Mouse (Mus musculus) kidney, embryonic 16.5 days (tissue): ENCODE measurements around the gene Syne4. TPM values are rescaled to one million over a fixed set of nuclear protein-coding genes. Genes with fewer than 3 reads are reported as not detected.

Source experiments
- ATAC-seq: fragments of 200-750 bp; cut with Nextera tagmentation; 2 replicates; pipeline ENCODE4 v1.8.0; 2017; ENCODE audit warnings: moderate TSS enrichment; ENCODE audit not compliant: low FRiP score, low TSS enrichment
- H3K27ac ChIP-seq: fragments of 300-500 bp; sonication (generic); 2 replicates; pipeline ENCODE4 v1.5.1; 2014; ENCODE audit warnings: low read length
- H3K27me3 ChIP-seq: fragments of 300-500 bp; sonication (generic); 2 replicates; pipeline ENCODE4 v1.6.1; 2014; ENCODE audit warnings: low read length, control low read depth, mixed read lengths; ENCODE audit not compliant: insufficient read depth
- H3K36me3 ChIP-seq: fragments of 300-500 bp; sonication (generic); 2 replicates; pipeline ENCODE4 v1.6.1; 2014; ENCODE audit warnings: low read length, control low read depth, mixed read lengths; ENCODE audit not compliant: insufficient read depth
- H3K4me1 ChIP-seq: fragments of 300-500 bp; sonication (generic); 2 replicates; pipeline ENCODE4 v1.6.1; 2014; ENCODE audit warnings: low read length, control low read depth, mixed read lengths; ENCODE audit not compliant: insufficient read depth
- H3K4me2 ChIP-seq: fragments of 300-500 bp; sonication (generic); replicated peaks from 2 replicates; pipeline ENCODE4 v1.6.1; 2014; ENCODE audit warnings: low read depth, low read length
- H3K4me3 ChIP-seq: fragments of 300-500 bp; sonication (generic); 2 replicates; pipeline ENCODE4 v1.5.1; 2014; ENCODE audit warnings: mild to moderate bottlenecking, low read length
- H3K9ac ChIP-seq: fragments of 300-500 bp; sonication (generic); replicated peaks from 2 replicates; pipeline ENCODE4 v1.6.1; 2014; ENCODE audit warnings: low read length
- H3K9me3 ChIP-seq: fragments of 300-500 bp; sonication (generic); 2 replicates; pipeline ENCODE4 v1.6.1; 2016; ENCODE audit warnings: low read length, control low read depth
- WGBS: fragments of 180-500 bp; shearing (Covaris S2); extraction: QIAGEN DNeasy Blood & Tissue Kit; methylation state at CpG from one replicate; pipeline ENCODE4 v1.1.7; 2014; 5-methylcytosine and 5-hydroxymethylcytosine counted together
- polyA plus RNA-seq: library from polyadenylated mRNA; unstranded; fragments of >200 nt; fragmentation: Nextera tagmentation; extraction: Ambion mirVana; gene quantifications from 2 replicates; pipeline ENCODE4 v1.2.1, GENCODE M21; 2015

The Syne4 gene
- polyA plus RNA-seq, 1 experiment from 2014 or later, result 136 TPM

DNA sequence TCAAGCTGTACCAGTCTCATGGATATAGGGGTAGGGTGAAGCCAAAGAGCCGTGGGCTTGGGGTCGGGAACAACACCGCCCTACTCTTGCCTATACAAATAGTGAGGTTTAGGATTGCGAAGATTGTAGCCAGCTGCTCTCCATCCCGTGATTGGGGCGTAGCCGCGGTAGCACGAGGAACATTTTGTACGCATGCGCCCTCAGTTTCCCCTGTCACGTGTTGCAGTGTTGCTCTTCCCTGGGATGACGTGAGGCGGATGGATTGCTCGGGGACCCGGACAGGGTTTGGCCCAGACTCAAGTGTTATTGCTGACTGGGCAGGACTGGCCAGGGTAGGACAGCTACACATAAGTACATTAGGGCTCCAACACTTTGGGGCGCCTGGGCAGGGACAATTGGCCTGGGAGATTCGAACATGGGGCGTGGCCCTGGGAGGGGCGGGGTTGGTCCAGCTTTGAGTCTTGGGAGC lies 33.9 kb upstream of the Syne4 start:
- 0% methylated on average over 20 of the region's 20 CpGs for WGBS
- Histone ChIP-seq H3K27me3 (no peaks in the 10 kb centered on the region), H3K9me3 (no peaks in the 10 kb centered on the region), H3K27ac (peak overlapping the region; percentile 99), H3K36me3 (no peaks in the 10 kb centered on the region), H3K4me1 (peaks cover 12% of the 10 kb centered on the region), H3K4me3 (peak overlapping the region; percentile 74), H3K4me2 (peak overlapping the region; percentile 93), H3K9ac (peak overlapping the region; percentile 71)
- peak; percentile 88 for ATAC-seq

DNA sequence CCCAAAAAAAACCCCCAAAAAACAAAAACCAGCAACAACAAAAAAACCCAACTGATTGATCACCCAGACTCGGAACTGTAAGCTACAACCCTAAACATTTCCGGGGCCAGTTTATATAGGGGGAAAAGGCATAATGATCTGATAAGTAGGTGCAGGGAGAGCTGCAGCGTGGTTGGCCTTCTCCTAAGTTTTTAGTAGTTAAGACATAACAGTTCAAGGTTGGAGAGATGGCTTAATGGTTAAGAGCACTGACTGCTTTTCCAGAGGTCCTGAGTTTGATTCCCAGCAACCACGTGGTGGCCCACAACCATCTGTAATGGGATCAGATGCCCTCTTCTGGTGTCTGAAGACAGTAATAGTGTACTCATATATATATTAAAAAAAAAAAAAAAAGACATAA lies 33.1 kb upstream of the Syne4 start:
- Histone ChIP-seq H3K9ac (no peak overlapping the region), H3K9me3 (no peaks in the 10 kb centered on the region), H3K4me1 (peaks cover 12% of the 10 kb centered on the region), H3K36me3 (no peaks in the 10 kb centered on the region), H3K27me3 (no peaks in the 10 kb centered on the region), H3K4me3 (peak overlapping the region; percentile 74; the same call in 1 of the 2 replicates), H3K27ac (0 out of 2 replicates have a peak overlapping the region, but pooled peaks have one; percentile 99), H3K4me2 (peak overlapping the region; percentile 93; the same call in 1 of the 2 replicates)
- WGBS, result 72% methylated on average over 4 of the region's 4 CpGs
- no peak for ATAC-seq

DNA sequence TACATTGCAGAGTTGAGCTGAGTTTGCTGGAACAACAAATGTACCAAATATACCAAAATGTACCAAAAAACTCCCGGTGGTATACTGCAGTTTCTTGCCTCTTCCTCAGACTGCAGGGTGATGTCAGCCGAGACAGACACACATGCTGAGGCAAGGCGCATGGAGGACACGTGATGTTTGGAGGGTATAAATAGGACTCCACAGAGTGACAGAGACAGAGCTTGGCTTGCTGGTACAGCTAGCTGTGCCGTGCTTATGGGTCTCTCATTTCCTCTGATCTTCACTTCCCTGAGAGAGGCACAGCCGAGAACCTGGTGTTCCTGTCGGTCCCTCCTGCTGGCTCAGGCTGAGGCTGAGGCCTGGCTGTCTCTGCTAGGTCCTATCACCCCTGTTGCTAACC lies 31.9 kb upstream of the Syne4 start:
- Histone ChIP-seq H3K9ac (no peak overlapping the region), H3K4me2 (no peak overlapping the region), H3K4me3 (no peak overlapping the region), H3K4me1 (peaks cover 12% of the 10 kb centered on the region), H3K36me3 (no peaks in the 10 kb centered on the region), H3K27ac (no peak overlapping the region), H3K27me3 (no peaks in the 10 kb centered on the region), H3K9me3 (no peaks in the 10 kb centered on the region)
- no peak for ATAC-seq
- WGBS, result 83% methylated on average over 7 of the region's 7 CpGs

DNA sequence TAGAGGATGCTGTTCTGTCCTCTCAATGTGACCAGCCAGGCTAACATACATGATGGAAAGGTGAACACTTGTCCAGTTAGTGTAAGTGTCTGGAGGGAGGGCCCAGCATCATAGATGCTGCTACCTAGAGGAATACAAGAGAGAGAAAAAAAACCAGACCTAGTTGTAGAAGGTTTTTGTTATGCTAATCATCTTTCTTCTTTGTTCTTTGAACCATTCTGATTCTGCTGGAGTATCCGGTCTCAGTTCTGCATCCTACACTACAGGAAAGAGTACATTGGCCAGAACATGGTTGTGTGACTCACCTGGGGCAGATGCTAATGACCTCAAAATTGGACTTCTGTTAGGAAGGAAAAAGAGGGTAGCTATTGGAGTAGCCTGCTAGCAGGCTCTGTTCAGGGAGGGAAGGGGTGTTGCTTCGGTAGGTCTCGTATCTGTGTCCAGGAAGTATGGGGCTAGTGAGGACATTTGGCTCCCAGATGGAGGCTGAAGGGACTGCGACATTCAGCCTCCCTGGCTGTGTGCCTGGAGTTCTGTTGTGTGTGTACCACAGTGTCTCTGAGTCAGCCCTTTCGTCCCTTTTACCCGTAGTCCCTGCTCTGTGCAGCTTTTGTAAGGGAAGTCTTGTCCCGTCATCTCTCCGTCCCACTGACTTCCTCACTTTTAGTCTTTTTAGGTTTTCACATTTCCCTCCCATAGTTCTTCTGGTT lies 27.8 kb upstream of the Syne4 start:
- no peaks in the 10 kb centered on the region for H3K9me3 ChIP-seq
- WGBS, result 61% methylated on average over 8 of the region's 8 CpGs

DNA sequence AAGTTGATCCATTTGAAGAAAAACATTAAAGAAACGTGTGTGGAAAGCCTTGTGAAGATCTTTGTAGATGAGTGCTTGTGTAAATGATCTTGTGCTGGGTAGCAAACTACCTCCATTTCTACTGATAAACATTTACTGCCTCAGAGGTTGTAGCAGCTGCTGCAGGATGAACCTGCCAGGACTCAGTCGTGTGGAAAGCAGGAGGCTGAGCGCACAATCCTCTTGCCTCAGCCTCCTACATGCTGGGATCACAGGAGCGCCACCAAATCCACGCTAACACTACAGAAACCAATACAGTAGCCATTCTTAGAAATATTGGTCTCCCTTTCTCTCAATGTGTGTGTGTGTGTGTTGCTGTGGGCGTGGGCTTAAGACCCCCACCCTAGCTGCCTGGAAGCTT lies 26.6 kb upstream of the Syne4 start:
- H3K4me1 ChIP-seq, result peaks cover 7% of the 10 kb centered on the region
- H3K9ac ChIP-seq, result no peak overlapping the region
- H3K36me3 ChIP-seq, result no peaks in the 10 kb centered on the region
- no peaks in the 10 kb centered on the region for H3K27me3 ChIP-seq
- no peak overlapping the region for H3K27ac ChIP-seq
- no peak overlapping the region for H3K4me2 ChIP-seq
- no peaks in the 10 kb centered on the region for H3K9me3 ChIP-seq
- ATAC-seq, result no peak
- 64% methylated on average over 6 of the region's 6 CpGs for WGBS
- no peak overlapping the region for H3K4me3 ChIP-seq

More for the DNA sequence above, 27.8 kb upstream of the Syne4 start:
- Histone ChIP-seq H3K4me3 (no peak overlapping the region), H3K9ac (no peak overlapping the region), H3K27ac (no peak overlapping the region), H3K36me3 (no peaks in the 10 kb centered on the region), H3K4me2 (no peak overlapping the region), H3K27me3 (no peaks in the 10 kb centered on the region), H3K4me1 (peaks cover 7% of the 10 kb centered on the region)
- ATAC-seq, result no peak

DNA sequence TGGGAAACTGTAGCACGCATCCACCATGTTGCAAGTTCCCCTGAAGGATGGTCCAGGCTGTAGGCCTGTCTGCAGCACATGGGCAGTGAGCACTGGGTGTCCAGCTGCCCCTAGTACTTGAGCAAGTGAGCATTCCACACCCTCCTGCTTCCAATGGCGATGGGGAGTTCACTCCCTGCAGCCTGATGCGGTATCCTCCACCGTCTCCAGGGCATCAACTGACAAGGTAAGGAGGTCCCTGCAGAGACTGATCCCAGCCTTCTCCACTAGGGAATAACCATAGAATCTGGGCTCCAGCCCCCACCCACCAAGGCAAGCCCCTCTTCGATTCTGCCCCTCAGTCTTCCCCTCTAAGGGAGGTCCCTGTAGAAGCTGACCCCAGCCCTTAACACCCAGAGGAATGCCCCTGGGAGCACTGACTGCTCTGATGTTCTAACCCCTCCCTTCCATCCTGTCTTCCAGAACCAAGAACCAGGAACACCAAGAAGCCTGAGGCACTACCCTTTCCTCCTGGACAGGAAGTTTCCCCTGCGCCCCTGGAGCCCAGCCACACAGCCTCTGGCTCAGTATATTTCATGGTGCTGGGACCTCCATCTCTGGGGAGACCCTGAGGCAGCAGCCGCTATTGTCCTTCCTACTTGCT lies 25.4 kb upstream of the Syne4 start:
- Histone ChIP-seq H3K27me3 (no peaks in the 10 kb centered on the region), H3K27ac (no peak overlapping the region), H3K9me3 (no peaks in the 10 kb centered on the region), H3K36me3 (no peaks in the 10 kb centered on the region), H3K4me1 (peaks cover 7% of the 10 kb centered on the region), H3K4me2 (no peak overlapping the region), H3K4me3 (no peak overlapping the region), H3K9ac (no peak overlapping the region)
- WGBS, result 68% methylated on average over 7 of the region's 7 CpGs
- ATAC-seq, result peak; percentile 10; the same call in 1 of the 2 replicates

DNA sequence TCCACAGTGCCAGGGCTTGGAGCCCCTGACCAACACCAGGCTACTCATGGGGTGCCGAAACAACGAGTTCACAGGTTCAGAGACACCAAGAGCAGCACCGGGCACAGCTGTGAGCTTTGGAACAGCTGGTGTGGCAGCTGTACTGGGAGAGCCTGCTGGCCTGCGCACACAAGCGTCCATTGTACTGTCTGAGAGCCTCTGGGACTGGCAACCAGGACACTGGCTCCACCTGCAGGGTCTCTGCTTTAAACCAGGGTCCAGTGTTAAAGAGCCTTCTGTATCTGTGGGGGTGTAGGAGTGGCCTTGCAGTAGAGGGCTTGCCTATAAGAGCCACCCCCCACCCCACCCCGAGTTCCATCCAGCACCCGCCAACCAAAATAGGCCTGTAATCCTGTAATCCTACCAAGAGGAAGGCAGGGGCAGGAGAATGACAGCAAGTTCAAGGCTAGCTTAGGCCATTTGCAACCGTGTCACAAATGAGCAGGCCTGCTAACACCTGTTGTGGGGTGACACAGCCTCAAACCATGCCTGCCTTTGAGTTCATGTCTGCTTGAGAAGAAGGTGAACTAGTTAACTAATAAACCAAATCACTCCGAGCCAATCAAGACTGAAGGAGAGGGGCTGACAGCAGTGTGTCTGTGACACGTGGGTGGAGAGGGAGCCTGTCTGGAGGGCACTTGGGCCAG lies 24.8 kb upstream of the Syne4 start:
- Histone ChIP-seq H3K9ac (no peak overlapping the region), H3K4me2 (no peak overlapping the region), H3K4me3 (no peak overlapping the region), H3K36me3 (no peaks in the 10 kb centered on the region), H3K27me3 (no peaks in the 10 kb centered on the region), H3K9me3 (no peaks in the 10 kb centered on the region), H3K27ac (no peak overlapping the region), H3K4me1 (peaks cover 7% of the 10 kb centered on the region)
- ATAC-seq, result peak; percentile 47; the same call in 1 of the 2 replicates
- 55% methylated on average over 10 of the region's 10 CpGs for WGBS

DNA sequence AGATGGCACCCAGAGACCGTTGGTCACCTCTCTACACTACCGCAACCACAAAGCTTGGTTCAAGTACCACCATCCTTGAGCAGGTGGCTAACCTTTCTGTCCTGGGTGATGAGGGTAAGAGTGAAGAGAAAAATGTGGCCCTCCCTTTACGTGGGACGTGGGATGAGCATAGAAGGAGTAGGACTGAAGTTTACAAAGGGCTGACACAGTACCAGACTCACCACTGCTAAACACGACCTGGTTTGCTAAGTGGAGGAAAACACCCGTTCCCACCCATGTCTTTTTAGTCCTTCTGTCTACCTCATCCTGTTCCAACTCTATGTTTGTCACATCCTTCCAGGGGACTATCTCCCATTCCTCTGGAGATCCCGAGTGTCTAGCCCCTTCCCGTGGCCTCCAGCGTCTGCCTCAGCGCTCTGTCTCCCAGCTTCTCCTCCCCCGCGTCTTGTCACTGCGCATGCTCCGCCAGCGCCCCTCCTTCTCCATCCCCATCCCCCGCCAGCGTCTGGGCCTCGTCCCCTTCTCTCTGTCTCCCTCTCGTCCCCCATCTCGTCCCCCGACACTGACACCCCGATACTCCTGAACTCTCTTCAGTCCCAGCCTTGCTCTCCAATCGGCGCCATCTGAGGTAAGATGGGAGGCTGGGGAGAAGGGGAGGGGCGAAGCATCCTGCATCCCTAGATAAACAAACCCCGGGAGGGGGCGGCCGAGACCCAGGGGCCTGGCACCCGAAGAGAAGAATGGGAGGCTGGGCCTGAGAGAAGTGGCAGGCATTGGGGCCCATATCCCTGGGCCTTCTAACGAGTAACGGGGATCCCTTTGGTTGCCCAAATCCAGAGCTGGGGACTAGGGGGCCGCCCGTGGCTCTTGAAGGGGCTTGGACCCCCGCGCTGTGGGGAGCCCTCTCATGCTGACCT lies 23.1 kb upstream of the Syne4 start, which contains the start of gene Clip3:
Gene Clip3, plus strand, starts transcription at position 514 of the 917 bp plus-strand sequence.
- H3K27me3 ChIP-seq, result no peaks in the 10 kb centered on the region
- peaks cover 7% of the 10 kb centered on the region for H3K4me1 ChIP-seq
- peak; percentile 82 for ATAC-seq
- no peaks in the 10 kb centered on the region for H3K9me3 ChIP-seq
- H3K4me2 ChIP-seq, result peak within 1 kb of the TSS; percentile 58
- H3K9ac ChIP-seq, result peak within 1 kb of the TSS; percentile 83
- 7% methylated on average over 34 of the region's 35 CpGs for WGBS
- peak within 1 kb of the TSS; percentile 27; the same call in 1 of the 2 replicates for H3K27ac ChIP-seq
- peaks cover 3% of the 10 kb centered on the region; the same call in 1 of the 2 replicates for H3K36me3 ChIP-seq
- H3K4me3 ChIP-seq, result peak within 1 kb of the TSS; percentile 74

DNA sequence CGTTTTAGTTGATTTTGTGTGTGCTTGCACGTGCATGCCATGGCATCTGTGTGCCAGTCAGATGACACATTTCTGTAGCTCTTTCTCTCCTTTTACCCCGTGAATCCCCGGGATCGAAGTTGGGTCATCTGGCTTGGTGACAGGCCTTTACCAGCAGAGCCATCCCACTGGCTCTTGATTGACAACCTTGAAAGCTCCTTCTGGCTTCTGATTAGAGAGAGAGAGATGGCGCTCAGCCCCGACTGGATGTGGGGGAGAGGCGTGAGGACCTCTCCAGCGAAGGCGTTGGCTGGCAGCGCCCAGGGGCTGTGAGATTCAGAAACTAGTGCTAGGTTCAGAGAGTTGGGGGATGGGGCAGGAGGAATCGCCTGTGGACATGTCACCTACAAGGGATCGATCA lies 20.8 kb upstream of the Syne4 start:
- Histone ChIP-seq H3K27ac (no peak overlapping the region), H3K36me3 (peaks cover 12% of the 10 kb centered on the region), H3K4me1 (peaks cover 7% of the 10 kb centered on the region), H3K4me2 (no peak overlapping the region), H3K9me3 (no peaks in the 10 kb centered on the region), H3K27me3 (no peaks in the 10 kb centered on the region), H3K4me3 (no peak overlapping the region), H3K9ac (no peak overlapping the region)
- WGBS, result 85% methylated on average over 13 of the region's 13 CpGs
- ATAC-seq, result no peak
